Mouse (Mus musculus) liver, embryonic 16.5 days (tissue): ENCODE measurements at regions not wholly inside any gene's neighbourhood (a gene's known extent, or its start where the extent isn't known, plus 50 kb on each side); places are given as distances from the start of the nearest gene placed in this dataset.

Experiments used
- ATAC-seq: fragments of 200-750 bp; cut with Nextera tagmentation; 2 replicates; pipeline ENCODE4 v1.8.0; 2017; ENCODE audit warnings: low read depth, mild to moderate bottlenecking, moderate number of reproducible peaks, moderate library complexity
- H3K27ac ChIP-seq: fragments of 300-500 bp; sonication (generic); 2 replicates; pipeline ENCODE4 v1.5.1; 2014; ENCODE audit warnings: mild to moderate bottlenecking, low read length
- H3K27me3 ChIP-seq: fragments of 300-500 bp; sonication (generic); 2 replicates; pipeline ENCODE4 v1.6.1; 2014; ENCODE audit warnings: low read depth, low read length, mixed read lengths; ENCODE audit not compliant: control insufficient read depth, insufficient read depth
- H3K36me3 ChIP-seq: fragments of 300-500 bp; sonication (generic); 2 replicates; pipeline ENCODE4 v1.6.1; 2014; ENCODE audit warnings: mild to moderate bottlenecking; ENCODE audit not compliant: control insufficient read depth, insufficient read depth
- H3K4me1 ChIP-seq: fragments of 300-500 bp; sonication (generic); 2 replicates; pipeline ENCODE4 v1.6.1; 2014; ENCODE audit warnings: low read depth, low read length, mixed read lengths; ENCODE audit not compliant: control insufficient read depth
- H3K4me2 ChIP-seq: fragments of 300-500 bp; sonication (generic); 2 replicates; pipeline ENCODE4 v1.6.1; 2014; ENCODE audit warnings: low read depth, low read length, mixed read lengths
- H3K4me3 ChIP-seq: fragments of 300-500 bp; sonication (generic); 2 replicates; pipeline ENCODE4 v1.5.1; 2014; ENCODE audit warnings: low read depth, mild to moderate bottlenecking, low read length
- H3K9ac ChIP-seq: fragments of 300-500 bp; sonication (generic); 2 replicates; pipeline ENCODE4 v1.6.1; 2014; ENCODE audit warnings: low read depth, low read length
- H3K9me3 ChIP-seq: fragments of 300-500 bp; sonication (generic); replicated peaks from 2 replicates; pipeline ENCODE4 v1.6.1; 2016; ENCODE audit warnings: low read length; ENCODE audit not compliant: control insufficient read depth
- whole genome bisulfite sequencing: fragments of 180-500 bp; shearing (Covaris S2); extraction: QIAGEN DNeasy Blood & Tissue Kit; methylation state at CpG from one replicate; pipeline ENCODE4 v1.1.7; 2014; ENCODE audit not compliant: insufficient replicate concordance; 5-methylcytosine and 5-hydroxymethylcytosine counted together

DNA sequence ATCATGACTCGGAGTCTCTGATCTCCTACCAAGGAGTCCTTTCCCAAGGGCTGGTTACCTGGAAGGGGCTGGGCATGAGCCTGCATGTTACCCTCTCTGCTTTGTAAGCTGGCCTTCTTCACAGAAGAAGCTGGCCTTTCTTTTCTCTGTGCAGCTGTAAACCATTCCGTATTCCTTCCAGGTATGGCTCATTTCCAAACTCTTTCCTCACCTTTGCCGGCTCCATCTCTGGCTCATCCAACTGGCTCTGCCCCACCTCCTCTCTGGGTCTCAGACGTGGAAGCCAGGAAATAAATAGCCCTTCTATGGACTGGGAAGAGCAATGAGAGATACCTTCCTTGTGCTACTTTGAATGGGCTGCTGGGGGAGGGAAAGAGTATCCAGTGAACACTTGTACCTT, 163.0 kb downstream of the Pik3r1 start:
- H3K4me3 ChIP-seq = no peak overlapping the region
- 68% methylated on average over 4 of the region's 4 CpGs for WGBS
- H3K4me1 ChIP-seq = peaks cover 20% of the 10 kb centered on the region
- H3K27me3 ChIP-seq = no peaks in the 10 kb centered on the region
- H3K36me3 ChIP-seq = no peaks in the 10 kb centered on the region
- no peaks in the 10 kb centered on the region for H3K9me3 ChIP-seq
- no peak overlapping the region for H3K27ac ChIP-seq
- ATAC-seq = no peak
- no peak overlapping the region for H3K9ac ChIP-seq
- no peak overlapping the region for H3K4me2 ChIP-seq

DNA sequence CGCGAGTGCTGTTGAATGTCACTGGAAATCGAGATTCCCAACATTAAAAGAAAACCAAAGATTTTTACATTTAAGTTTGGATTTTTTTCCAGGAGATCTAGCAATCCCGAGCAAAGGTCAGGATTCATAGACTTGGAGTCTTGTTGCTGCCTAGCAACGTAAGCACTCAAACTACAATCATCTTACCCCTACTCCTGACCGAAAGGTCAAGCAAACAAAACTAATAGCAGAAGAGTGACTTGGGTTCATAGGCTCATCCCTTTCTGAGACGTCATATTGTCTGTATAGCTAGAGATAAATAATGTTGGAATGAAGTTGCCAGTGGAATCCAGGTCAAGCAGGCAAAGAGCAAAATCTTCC, 169.9 kb downstream of the Pik3r1 start:
- H3K4me2 ChIP-seq = no peak overlapping the region
- WGBS = 77% methylated on average over 7 of the region's 7 CpGs

DNA sequence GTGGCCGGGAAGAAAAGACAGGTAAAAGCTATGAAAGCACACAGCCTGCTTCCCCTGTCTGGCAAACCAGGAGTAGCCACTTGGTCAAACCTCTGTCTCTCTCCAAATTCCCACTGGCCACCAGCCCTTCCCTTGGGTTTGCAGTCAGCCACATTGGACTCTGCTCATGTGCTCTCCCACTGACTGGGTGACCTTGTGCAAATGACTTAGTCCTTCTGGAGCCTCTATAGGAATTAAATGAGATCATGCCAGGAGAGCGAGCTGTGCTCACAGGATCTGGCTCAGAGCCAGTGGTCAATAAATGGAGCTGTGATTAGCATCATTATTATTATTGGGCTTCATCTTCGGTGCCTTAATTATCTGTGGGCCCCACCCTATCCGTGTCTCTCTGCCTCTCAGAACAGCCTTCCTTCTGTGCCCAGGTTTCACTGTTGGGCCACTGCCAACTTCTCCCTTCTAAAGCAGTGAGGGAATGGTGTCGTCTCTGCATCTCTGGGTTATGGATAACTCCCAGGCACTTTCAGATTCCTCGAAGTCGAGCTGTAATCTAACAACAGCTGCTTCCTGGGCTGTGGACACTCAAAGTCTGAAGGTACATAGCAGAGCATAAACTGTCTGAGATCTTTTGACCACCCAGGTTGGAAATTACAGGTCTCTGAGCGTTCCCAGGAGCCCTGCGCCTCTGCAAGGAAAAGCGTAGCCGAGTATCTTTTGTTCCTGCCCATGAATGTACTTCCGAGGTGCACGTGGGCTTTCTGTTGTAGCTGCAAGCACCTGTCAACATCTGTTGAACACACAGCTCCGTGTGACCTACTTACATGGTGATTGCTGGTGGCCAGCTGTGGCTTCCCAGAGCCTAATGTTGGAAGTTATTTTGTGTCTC, 170.5 kb downstream of the Pik3r1 start:
- H3K9ac ChIP-seq = no peak overlapping the region
- no peaks in the 10 kb centered on the region for H3K36me3 ChIP-seq
- ATAC-seq = 0 out of 2 replicates have a peak, but pooled peaks have one; percentile 27
- H3K4me1 ChIP-seq = no peaks in the 10 kb centered on the region
- no peaks in the 10 kb centered on the region for H3K9me3 ChIP-seq
- H3K27ac ChIP-seq = no peak overlapping the region
- WGBS = 68% methylated on average over 14 of the region's 14 CpGs
- H3K4me2 ChIP-seq = no peak overlapping the region
- H3K27me3 ChIP-seq = no peaks in the 10 kb centered on the region
- H3K4me3 ChIP-seq = no peak overlapping the region

More for the DNA sequence above, 169.9 kb downstream of the Pik3r1 start:
- no peak overlapping the region for H3K4me3 ChIP-seq
- no peaks in the 10 kb centered on the region for H3K36me3 ChIP-seq
- no peaks in the 10 kb centered on the region for H3K4me1 ChIP-seq
- H3K9ac ChIP-seq = no peak overlapping the region
- H3K9me3 ChIP-seq = no peaks in the 10 kb centered on the region
- H3K27ac ChIP-seq = no peak overlapping the region
- H3K27me3 ChIP-seq = no peaks in the 10 kb centered on the region
- ATAC-seq = no peak

DNA sequence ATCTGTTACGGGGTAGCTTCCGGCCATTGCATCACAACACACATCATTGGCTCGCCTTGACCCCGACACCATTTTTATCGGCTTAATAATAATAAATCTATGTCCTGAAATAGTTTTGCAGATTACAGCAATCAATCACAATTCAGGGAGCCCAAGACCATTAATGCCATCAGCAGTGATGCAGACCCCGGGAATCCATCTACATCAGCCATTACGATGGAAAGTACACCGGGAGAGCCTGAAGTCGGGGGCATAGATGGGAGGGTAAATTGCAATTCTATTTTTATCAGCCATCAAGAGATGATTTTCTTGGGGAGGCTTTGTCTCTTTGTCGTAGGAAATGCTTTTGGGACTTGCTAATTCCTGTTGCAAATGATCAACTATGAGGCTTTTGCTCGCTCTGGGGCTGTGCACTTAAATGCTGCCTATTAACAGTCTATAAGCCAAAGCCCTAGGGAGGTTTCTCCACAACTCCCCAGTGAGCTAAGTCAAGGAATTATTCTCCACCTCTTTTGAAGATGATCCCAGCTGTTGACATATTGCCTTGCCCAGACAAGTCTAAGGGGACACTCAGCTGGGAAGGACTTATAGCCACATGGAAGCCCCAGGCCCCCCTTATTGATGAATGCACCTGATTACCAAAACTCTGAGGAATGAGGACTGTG, 173.4 kb downstream of the Pik3r1 start:
- no peaks in the 10 kb centered on the region for H3K36me3 ChIP-seq
- no peaks in the 10 kb centered on the region for H3K4me1 ChIP-seq
- no peaks in the 10 kb centered on the region for H3K9me3 ChIP-seq
- no peak overlapping the region for H3K4me3 ChIP-seq
- WGBS = 82% methylated on average over 11 of the region's 11 CpGs
- no peak overlapping the region for H3K4me2 ChIP-seq
- no peaks in the 10 kb centered on the region for H3K27me3 ChIP-seq
- no peak overlapping the region for H3K9ac ChIP-seq
- no peak overlapping the region for H3K27ac ChIP-seq
- no peak for ATAC-seq

DNA sequence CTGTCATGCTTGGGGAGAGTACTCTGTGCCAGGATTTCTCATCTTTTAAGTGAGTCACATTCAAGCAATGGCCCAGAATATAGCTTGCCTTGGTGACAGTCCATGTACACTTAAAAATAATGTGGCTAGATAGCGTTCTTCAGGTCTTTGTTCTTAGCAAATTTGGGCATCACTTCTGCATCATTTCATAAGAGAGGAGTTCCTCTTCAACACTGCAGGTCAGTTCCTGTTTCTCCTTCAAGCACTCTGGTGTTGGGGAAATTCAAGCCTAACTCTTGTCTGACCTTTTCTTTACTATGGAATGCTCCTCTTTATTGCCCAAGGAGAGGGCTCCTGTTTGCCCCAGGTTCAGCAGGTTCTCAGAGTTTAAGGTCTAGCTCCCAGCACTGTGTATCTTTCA, 175.7 kb downstream of the Pik3r1 start:
- no peaks in the 10 kb centered on the region for H3K9me3 ChIP-seq
- no peak overlapping the region for H3K4me2 ChIP-seq
- no peak overlapping the region for H3K27ac ChIP-seq
- no peaks in the 10 kb centered on the region for H3K4me1 ChIP-seq
- H3K36me3 ChIP-seq = no peaks in the 10 kb centered on the region
- no peak overlapping the region for H3K9ac ChIP-seq
- no peak for ATAC-seq
- 53% methylated on average over 1 of the region's 1 CpGs for WGBS
- H3K4me3 ChIP-seq = no peak overlapping the region
- no peaks in the 10 kb centered on the region for H3K27me3 ChIP-seq

DNA sequence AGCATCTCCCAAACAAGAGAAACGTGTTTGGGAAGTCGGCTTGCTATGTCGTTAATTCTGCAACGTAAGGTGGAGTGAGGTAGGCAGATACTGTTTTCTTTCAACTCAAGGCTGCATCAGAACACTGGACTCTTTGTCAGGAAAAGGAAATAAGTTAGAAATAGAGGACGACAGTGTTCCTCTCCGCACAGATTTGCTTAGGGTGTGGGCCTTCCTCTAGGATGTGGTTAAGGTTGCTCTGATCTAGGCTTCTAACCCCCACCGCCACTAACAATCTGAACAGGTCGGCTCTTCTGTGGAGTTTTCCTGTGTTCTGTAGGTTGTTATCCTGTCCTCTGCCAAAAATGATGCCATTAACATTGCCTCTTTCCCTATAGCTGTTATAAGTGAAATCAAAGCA, 179.1 kb downstream of the Pik3r1 start:
- Histone ChIP-seq H3K4me2 (no peak overlapping the region), H3K36me3 (no peaks in the 10 kb centered on the region), H3K9me3 (no peaks in the 10 kb centered on the region), H3K9ac (no peak overlapping the region), H3K27ac (no peak overlapping the region), H3K27me3 (no peaks in the 10 kb centered on the region), H3K4me3 (no peak overlapping the region), H3K4me1 (no peaks in the 10 kb centered on the region)
- 66% methylated on average over 8 of the region's 8 CpGs for WGBS
- ATAC-seq = no peak

DNA sequence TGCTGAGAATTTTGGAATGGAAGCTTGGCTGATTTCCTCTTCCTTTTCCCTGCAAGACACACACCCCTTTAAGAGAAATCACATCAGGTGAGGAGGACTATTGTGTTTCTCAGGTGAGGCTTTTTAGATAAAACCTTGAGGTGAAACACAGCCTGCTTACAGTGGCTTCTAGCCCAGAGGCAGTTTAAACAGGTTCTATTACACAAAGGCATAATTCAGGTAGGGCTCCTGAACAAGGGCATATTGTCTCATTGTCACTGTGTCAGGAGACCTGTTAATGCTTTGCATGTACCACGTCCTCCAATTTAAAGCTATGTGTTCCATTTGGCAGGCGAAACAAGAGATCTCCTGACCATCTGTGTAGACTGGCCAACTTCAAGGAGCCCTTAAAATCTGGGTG, 181.2 kb downstream of the Pik3r1 start:
- no peak overlapping the region for H3K4me3 ChIP-seq
- no peak overlapping the region for H3K9ac ChIP-seq
- no peak for ATAC-seq
- WGBS = 63% methylated on average over 2 of the region's 2 CpGs
- H3K4me2 ChIP-seq = no peak overlapping the region
- H3K27ac ChIP-seq = no peak overlapping the region
- H3K27me3 ChIP-seq = no peaks in the 10 kb centered on the region
- no peaks in the 10 kb centered on the region for H3K4me1 ChIP-seq
- H3K36me3 ChIP-seq = no peaks in the 10 kb centered on the region
- no peaks in the 10 kb centered on the region for H3K9me3 ChIP-seq

DNA sequence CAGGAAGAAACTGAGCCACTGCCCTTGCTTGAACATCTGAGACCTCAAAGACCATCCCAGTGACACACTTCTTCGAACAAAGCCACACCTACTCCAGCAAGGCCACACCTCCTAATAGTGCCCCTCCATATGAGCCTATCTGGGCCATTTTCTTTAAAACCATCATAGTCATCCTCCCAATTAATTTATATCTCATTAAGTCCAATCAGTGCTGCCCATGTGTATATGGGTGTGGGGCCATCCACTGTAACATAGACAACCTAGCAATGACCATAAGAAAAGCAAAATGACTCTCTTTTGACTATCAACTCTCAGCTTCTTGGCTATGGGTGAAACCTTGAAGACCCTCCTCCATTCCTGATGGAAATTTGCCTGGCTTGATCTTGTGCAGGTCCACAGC, 191.5 kb downstream of the Pik3r1 start:
- Histone ChIP-seq H3K9me3 (no peaks in the 10 kb centered on the region), H3K27ac (peak overlapping the region; percentile 2; the same call in 1 of the 2 replicates), H3K27me3 (no peaks in the 10 kb centered on the region), H3K4me1 (peaks cover 37% of the 10 kb centered on the region), H3K4me3 (no peak overlapping the region), H3K4me2 (no peak overlapping the region), H3K9ac (no peak overlapping the region), H3K36me3 (no peaks in the 10 kb centered on the region)
- WGBS = 57% methylated on average over 1 of the region's 1 CpGs
- ATAC-seq = peak; percentile 7; the same call in 1 of the 2 replicates
